Mouse (Mus musculus): Measurements from ENCODE around the gene Mindy4.

Mindy4 gene

GRCm38 (mm10) chr6:55207786-55208185 lies 4.6 kb downstream of the Mindy4 start:
- no peak for DNase-seq (ENCODE audit: low spot score in 2 of 2)

- DNase-seq (ENCODE audit: low spot score in 2 of 2): no peak
Observed at GRCm38 (mm10) chr6:55210423-55211365, 7.5 kb downstream of the Mindy4 start.

GRCm38 (mm10) chr6:55214541-55214940 lies 11.4 kb downstream of the Mindy4 start:
- no peak for DNase-seq (ENCODE audit: low spot score in 2 of 2)

GRCm38 (mm10) chr6:55218232-55218631 lies 15.0 kb downstream of the Mindy4 start:
- DNase-seq (ENCODE audit: low spot score in 2 of 2): no peak

GRCm38 (mm10) chr6:55223986-55224385 lies 20.8 kb downstream of the Mindy4 start:
- no peak for DNase-seq (ENCODE audit: low spot score in 2 of 2)

- DNase-seq (ENCODE audit: low spot score in 2 of 2): no peak
Observed at GRCm38 (mm10) chr6:55230048-55230447, 26.9 kb downstream of the Mindy4 start.

- no peak for DNase-seq (ENCODE audit: low spot score in 2 of 2)
Observed at GRCm38 (mm10) chr6:55232101-55232500, 28.9 kb downstream of the Mindy4 start.

- DNase-seq (ENCODE audit: low spot score in 2 of 2): peak in 1 of 2 experiments; percentile 33
Observed at GRCm38 (mm10) chr6:55232524-55233264, 29.5 kb downstream of the Mindy4 start.

- no peak for DNase-seq (ENCODE audit: low spot score in 2 of 2)
Observed at GRCm38 (mm10) chr6:55233326-55233725, 30.1 kb downstream of the Mindy4 start.

- DNase-seq (ENCODE audit: low spot score in 2 of 2): peak; percentile 27 to 45
Observed at GRCm38 (mm10) chr6:55234636-55235035, 31.5 kb downstream of the Mindy4 start.

GRCm38 (mm10) chr6:55235733-55236132 lies 32.5 kb downstream of the Mindy4 start:
- DNase-seq (ENCODE audit: low spot score in 2 of 2): no peak

GRCm38 (mm10) chr6:55239931-55240330 lies 36.7 kb downstream of the Mindy4 start:
- DNase-seq (ENCODE audit: low spot score in 2 of 2): no peak

- DNase-seq (ENCODE audit: low spot score in 2 of 2): no peak
Observed at GRCm38 (mm10) chr6:55240591-55241260, 37.5 kb downstream of the Mindy4 start.

GRCm38 (mm10) chr6:55241479-55241878 lies 38.3 kb downstream of the Mindy4 start:
- no peak for DNase-seq (ENCODE audit: low spot score in 2 of 2)

GRCm38 (mm10) chr6:55245680-55246079 lies 42.5 kb downstream of the Mindy4 start:
- DNase-seq (ENCODE audit: low spot score in 2 of 2): no peak

GRCm38 (mm10) chr6:55246441-55246840 lies 43.3 kb downstream of the Mindy4 start:
- no peak for DNase-seq (ENCODE audit: low spot score in 2 of 2)

- DNase-seq (ENCODE audit: low spot score in 2 of 2): no peak
Observed at GRCm38 (mm10) chr6:55246911-55247438, 43.8 kb downstream of the Mindy4 start.

- no peak for DNase-seq (ENCODE audit: low spot score in 2 of 2)
Observed at GRCm38 (mm10) chr6:55249263-55249662, 46.1 kb downstream of the Mindy4 start.

GRCm38 (mm10) chr6:55250809-55251208 lies 47.6 kb downstream of the Mindy4 start:
- no peak for DNase-seq (ENCODE audit: low spot score in 2 of 2)

GRCm38 (mm10) chr6:55251596-55251995 lies 48.4 kb downstream of the Mindy4 start:
- no peak for DNase-seq (ENCODE audit: low spot score in 2 of 2)

GRCm38 (mm10) chr6:55252731-55253247 lies 49.6 kb downstream of the Mindy4 start:
- DNase-seq (ENCODE audit: low spot score in 2 of 2): no peak

Data from spleen, postnatal 36 days (tissue).